Mouse (Mus musculus): ENCODE measurements around the gene Rnh1.

DNA sequence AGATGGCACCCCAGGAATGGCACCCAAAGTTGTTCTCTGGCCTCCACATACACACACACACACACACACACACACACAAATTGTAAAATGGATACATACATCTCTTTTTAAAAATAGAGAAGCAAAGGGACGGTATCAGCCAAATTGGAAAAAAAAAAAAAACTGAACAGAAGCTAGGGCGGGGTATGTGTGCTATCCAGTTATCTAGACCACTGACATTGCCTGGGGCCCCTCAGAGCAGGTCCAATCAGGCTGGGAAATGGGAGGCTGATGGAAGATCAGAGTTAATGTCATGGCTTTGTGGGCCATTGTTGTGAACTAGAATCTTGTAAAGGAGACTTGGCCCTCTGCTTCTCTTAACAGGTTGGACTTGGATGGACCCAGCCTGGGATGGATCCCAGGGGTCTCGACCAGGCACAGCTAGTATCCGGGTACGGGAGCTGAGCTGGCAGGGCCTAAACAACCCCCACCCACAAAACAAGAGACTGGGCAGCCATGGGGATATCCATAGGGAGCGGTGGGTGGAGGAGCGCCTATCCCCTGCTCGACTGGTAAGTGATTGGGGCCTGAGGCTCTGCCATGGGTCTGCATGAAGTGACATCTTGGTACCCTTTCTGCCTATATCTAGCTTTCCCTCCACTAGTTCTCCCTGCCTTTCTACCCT lies 24.1 kb upstream of the Rnh1 start:
- no peak for TF ChIP-seq CTCF (IDR thresholded peaks at IDR 0.05; ENCODE audit: low read depth, low read length)
- TF ChIP-seq POLR2A (IDR thresholded peaks at IDR 0.05; ENCODE audit: insufficient read depth, low read length) = no peak
- TF ChIP-seq EP300 (IDR thresholded peaks at IDR 0.05; ENCODE audit: insufficient read depth, low read depth, low read length) = no peak
